Mouse (Mus musculus) gastrocnemius, postnatal 36 days (tissue): Measurements from ENCODE around the gene Fem1b. TPM values are rescaled to one million over a fixed set of nuclear protein-coding genes. Genes with fewer than 3 reads are reported as not detected.

Source experiments
- DNase-seq, 2 experiments: peaks; one replicate each; pipeline ENCODE4 v3.0.0; 2022
- intact Hi-C: fragments of 180-260 bp; cut with DNase I; formaldehyde crosslinking; loops from one replicate; pipeline ENCODE4 v1.15.1; 2025
- total RNA-seq, 2 experiments: library from RNA; stranded (reverse); gene quantifications; 2 replicates each; pipeline ENCODE4 v1.2.3; 2021

The Fem1b gene
- total RNA-seq, 2 experiments from 2014 or later: 13.6 to 13.8 TPM

DNA sequence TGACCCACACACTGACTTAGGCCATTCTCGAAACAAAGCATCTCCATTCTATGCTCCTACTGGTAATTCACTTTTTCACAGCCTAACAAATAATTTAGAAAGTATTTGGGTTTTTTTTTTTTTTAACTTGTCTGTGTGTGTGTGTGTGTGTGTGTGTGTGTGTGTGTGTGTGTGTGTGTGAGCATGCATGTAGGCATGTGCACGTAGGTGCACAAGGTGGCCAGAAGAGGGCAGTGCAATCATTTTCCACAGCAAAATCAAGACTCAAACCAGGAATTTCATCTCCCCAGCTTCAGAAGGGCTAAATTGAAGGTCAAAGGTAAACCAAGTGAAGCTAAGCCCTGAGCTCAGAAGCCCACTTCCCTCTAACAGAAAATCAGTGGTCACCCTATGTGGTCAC lies 27.5 kb downstream of the Fem1b start:
- intact Hi-C loops: loop anchor here (5.0 kb wide), 1 partner anchor 43 kb away; no protein-coding TSS in a partner anchor
- no peak for DNase-seq

DNA sequence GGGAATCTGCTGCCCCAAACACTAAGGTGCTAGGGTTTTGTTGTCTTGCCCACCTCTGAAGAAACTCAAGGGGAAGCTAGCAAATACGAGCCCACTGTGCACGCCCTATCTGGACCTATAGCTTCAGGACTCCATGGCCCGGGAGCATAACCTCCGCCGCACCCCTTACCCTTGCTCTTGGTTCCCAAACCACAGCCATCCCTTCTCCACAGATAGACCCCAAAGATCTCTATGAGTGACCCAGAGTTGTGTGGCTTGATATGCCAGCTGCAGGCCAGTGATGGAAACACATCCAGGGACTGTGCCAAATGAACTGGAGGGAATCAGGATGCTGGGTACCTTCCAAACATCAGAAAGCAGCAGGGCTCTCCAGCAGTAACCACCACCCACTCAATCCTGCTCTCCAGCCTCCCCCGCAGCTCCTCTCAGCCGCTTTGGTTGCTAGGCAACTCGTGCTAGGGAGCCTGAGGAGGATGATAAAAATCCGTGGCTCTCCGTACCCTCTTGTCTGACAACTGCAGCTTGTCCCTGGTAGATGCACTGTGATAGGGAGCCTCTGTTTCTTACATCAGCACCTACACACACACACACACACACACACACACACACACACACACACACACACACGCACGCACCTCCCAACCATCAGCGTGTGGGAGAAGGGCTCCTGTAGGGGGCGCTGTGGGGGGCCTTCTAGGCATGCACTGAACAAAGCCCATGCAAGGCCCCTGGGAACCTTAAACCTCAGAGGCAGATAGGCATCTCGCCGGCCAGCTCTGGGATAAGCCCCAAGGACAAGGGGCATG lies 28.6 kb downstream of the Fem1b start:
- intact Hi-C loops: loop anchor here (5.0 kb wide), 1 partner anchor 44 kb away; no protein-coding TSS in a partner anchor
- no peak for DNase-seq

DNA sequence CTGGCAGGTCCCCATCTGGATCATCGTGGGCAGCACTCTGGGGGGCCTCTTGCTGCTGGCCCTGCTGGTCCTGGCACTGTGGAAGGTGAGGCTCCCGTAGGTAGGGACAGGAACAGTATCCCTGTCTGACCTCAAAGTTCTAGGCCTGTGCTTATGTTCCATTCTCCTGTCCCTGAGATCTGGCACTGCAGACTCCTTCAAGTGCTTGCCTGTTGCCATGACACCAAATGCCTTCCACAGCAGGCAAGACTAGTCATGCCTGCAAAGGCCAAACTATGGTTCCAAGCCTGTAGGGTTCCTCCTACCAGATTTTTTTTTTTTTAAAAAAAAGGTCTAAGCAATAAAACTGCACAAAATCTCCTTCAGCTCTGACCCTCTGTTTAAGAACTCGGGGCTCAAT lies 29.8 kb downstream of the Fem1b start:
- DNase-seq: no peak
- intact Hi-C loops: loop anchor here (5.0 kb wide), 1 partner anchor 45 kb away; no protein-coding TSS in a partner anchor

DNA sequence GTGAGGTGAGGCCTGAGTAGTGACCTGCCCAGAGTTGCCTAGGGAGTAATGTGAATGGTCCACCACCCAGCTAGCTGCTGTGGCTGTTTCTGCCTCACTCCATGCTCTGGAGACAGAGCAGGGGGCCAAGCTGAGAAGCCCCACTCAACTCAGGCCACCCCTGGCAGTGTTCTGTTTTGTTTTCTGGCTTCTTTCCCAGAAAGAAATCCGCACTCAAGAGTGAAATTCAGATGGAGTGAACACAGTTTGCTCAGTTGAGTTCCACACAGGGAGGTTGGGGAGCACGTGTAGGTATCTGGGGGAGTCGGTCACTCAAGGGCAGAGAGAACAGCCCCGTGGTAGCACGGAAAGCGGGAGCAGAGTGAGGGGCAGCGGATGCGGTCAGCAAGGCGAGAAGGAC lies 33.0 kb downstream of the Fem1b start:
- no peak for DNase-seq
- intact Hi-C loops: loop anchor here (5.0 kb wide), 4 partner anchors 61 to 491 kb away; no protein-coding TSS in a partner anchor

- peak in 1 of 2 experiments; percentile 25 for DNase-seq
- intact Hi-C loops: loop anchor here (1.0 to 5.0 kb wide), 5 partner anchors 33 to 490 kb away; no protein-coding TSS in a partner anchor
These were observed 34.3 kb downstream of the Fem1b start for GRCm38 (mm10) chr9:62777461-62777860.

- intact Hi-C loops: loop anchor here (5.0 kb wide), 4 partner anchors 58 to 488 kb away; no protein-coding TSS in a partner anchor
- DNase-seq: no peak
These were observed 36.3 kb downstream of the Fem1b start for GRCm38 (mm10) chr9:62775464-62775863.

- DNase-seq: no peak
- intact Hi-C loops: no loop called here
These were observed 39.0 kb downstream of the Fem1b start for GRCm38 (mm10) chr9:62772746-62773145.

DNA sequence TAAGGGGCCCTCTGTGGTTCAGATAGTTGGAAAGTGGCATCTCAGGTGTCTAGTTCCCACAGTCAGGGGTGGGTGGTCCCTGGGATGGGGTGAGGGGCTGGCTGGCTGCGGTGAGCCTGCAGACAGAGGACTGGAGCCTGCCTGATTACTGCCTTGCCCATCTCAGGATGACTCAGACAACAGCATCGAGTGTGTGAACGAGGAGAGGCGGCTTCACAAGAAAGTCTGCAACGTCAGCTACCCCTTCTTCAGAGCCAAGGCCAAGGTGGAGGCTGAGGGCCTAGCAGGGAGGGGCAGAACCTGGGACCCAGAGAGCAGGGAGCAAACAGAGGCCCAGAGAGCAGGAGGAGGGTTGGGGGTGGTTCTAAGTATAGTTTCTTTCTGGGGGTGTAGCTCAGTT lies 43.4 kb downstream of the Fem1b start:
- intact Hi-C loops: no loop called here
- DNase-seq: no peak

GRCm38 (mm10) chr9:62767464-62767863 lies 44.3 kb downstream of the Fem1b start:
- no peak for DNase-seq
- intact Hi-C loops: no loop called here

DNA sequence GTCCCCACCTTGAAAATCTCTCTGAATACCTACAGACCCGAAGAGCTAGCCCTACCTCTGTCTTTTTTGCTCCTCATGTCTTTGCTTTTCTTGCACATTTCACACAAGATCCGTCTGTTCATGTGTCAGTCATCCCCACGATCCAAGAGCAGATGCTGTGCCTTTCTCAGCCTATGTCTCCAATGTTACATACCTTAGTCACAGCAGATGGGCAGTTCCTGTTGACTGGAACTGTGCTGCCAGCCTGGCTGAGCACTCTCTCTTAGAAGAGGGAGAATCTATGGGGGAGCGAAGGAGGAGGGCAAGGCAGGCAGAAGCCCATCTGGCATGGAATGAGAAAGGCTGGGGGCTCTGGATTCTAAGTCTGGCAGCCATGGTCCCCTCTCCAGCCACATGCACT lies 46.4 kb downstream of the Fem1b start:
- DNase-seq: no peak
- intact Hi-C loops: no loop called here

GRCm38 (mm10) chr9:62763478-62763877 lies 48.3 kb downstream of the Fem1b start:
- intact Hi-C loops: no loop called here
- no peak for DNase-seq

DNA sequence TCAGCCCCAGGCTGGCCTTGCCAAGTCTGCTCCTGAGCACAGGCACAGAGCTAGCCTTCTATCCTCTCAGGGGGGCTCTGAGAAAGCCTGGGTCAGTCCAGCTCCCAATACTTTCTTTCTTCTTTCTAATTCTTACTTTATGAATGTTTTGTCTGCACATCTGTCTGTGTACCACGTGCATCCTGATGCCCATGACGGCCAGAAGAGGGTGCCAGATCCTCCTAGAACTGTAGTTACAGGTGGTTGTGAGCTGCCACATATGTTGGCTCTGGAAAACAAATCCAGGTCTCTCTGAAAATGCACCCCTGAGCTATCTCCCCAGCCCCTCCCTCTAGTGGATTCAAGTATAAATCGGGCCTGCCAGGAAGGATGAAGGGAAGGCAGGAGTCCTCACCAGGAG lies 52.1 kb downstream of the Fem1b start:
- DNase-seq: no peak
- intact Hi-C loops: no loop called here

DNA sequence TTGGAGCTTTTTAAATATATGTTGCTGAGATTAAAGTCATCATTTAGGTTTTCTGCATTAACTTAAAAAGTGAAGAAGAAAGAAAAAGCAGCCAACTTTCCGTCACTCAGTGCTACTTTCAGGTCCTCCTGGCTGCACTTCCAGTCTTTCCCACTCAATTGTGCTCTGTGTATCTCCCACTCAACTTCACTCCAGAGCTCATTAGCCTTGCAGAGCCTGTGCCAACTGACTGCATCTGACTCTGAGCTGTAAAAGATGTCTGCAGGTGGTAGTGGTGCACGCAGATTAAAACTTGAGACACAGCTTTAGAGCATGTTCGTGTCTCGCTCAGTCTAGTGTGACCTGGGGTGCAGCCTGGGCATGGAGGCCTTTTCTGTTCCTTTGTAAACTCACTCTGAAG lies 53.4 kb downstream of the Fem1b start:
- intact Hi-C loops: no loop called here

GRCm38 (mm10) chr9:62750381-62750780 lies 61.4 kb downstream of the Fem1b start:
- no peak for DNase-seq
- intact Hi-C loops: no loop called here

More for the DNA sequence above, 53.4 kb downstream of the Fem1b start:
- no peak for DNase-seq

GRCm38 (mm10) chr9:62749666-62750065 lies 62.1 kb downstream of the Fem1b start:
- peak; percentile 21 to 50 for DNase-seq
- intact Hi-C loops: no loop called here

DNA sequence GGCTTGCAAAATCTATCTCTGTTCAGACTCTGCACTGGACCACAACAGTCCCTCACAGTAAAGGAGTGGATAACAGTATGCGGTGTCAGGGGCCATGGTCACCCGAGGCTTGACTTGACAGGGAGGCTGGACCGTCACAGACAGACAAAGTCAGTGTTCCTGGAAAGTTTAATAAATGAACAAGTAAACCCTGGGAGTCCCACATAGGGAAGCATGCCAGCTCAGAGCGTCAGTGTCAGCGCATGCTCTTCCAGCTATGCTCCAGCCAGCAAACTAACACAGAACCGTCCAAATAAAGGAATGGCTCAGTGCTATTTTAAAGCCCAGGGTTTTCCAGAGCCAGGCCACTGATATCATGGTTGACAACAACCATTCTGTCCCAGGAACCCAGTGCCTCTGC lies 65.1 kb downstream of the Fem1b start:
- DNase-seq: no peak
- intact Hi-C loops: no loop called here

GRCm38 (mm10) chr9:62744558-62745275 lies 67.0 kb downstream of the Fem1b start:
- DNase-seq: peak in 1 of 2 experiments; percentile 27
- intact Hi-C loops: loop anchor here (1.0 kb wide), 1 partner anchor 33 kb away; no protein-coding TSS in a partner anchor
